Mouse (Mus musculus) megakaryocyte progenitor cell, adult 5-6 weeks (primary cell): ENCODE measurements around the gene Nfe2l2. TPM values are rescaled to one million over a fixed set of nuclear protein-coding genes. Genes with fewer than 3 reads are reported as not detected.
A peak's percentile ranks its signal among the peaks of the same experiment; 100 is the strongest.
"Not testable (repeated sequence)": the region's sequence is repeated elsewhere in the genome, so short reads cannot be mapped to it uniquely, and the experiment has no call there.

Source experiments
- ATAC-seq: replicated peaks from 2 replicates; pipeline ENCODE4 v1.8.0; 2016; ENCODE audit warnings: mild to moderate bottlenecking, moderate TSS enrichment, inconsistent platforms; ENCODE audit not compliant: poor library complexity
- total RNA-seq, 2 experiments: library from RNA; stranded (forward) in 1 of 2; stranded (reverse) in 1 of 2; fragments of 157-497, 149-512 nt in 1 of 2; fragments of 200-1000 nt in 1 of 2; gene quantifications; 2 replicates each; pipeline versions ENCODE4 v1.2.3 to v1.2.4; 2015 to 2017

Nfe2l2 gene
- total RNA-seq, 2 experiments from 2014 or later: 59.4 to 117 TPM

DNA sequence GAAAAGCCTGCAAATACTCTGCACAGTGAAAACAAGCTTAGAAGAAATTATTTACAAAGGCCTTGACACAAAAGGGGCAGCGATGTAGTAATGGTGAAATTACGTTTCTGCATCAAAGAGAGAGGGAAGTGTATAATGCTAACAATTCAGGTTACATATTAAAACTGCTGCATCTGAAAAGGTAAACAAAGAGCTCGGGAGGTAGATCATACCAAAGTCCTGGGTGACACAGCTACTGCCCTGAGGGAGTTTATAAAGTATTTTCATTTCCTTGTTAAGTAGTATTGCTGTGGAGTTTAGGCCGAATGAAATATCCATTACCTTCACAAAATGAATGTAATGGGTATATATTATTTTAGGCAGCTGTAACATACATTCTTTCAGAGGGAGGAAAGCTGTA is 10.3 kb upstream of the Nfe2l2 start:
- no peak for ATAC-seq

DNA sequence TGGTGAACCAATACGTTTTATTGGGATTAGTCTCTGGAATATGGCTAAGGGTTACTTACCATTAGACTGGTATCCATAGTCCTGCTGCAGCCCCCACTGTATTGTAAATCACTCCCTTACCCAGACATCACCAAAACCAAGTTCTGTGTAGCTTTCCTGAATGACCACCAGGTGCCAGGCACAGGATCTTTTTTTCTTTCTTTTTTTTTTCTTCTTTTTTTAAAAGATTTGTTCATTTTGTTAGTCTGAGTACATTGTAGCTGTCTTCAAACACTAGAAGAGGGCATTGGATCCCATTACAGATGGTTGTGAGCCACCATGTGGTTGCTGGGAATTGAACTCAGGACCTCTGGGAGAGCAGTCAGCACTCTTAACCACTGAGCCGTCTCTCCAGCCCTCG is 8.6 kb upstream of the Nfe2l2 start:
- ATAC-seq: no peak

DNA sequence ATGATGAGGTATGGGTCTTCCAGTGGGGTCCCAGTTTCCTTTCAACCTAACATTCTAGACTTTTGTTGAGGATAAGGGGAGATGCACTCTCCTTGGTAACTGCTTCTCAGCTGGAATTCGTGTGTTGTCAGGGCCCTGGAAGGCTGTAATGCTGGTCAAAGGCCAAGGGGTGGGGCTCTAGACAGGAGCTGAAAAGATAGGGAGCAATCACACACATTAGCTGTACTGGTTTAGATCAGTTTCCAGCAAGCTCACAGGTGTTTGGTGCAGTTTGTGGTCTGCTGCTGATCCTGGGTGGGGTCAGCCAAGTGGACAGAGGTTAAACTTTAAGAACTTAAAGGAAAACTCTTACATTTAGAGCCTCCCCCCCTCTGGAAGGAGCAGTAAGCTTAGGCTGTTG is 3.0 kb upstream of the Nfe2l2 start:
- ATAC-seq: no peak

DNA sequence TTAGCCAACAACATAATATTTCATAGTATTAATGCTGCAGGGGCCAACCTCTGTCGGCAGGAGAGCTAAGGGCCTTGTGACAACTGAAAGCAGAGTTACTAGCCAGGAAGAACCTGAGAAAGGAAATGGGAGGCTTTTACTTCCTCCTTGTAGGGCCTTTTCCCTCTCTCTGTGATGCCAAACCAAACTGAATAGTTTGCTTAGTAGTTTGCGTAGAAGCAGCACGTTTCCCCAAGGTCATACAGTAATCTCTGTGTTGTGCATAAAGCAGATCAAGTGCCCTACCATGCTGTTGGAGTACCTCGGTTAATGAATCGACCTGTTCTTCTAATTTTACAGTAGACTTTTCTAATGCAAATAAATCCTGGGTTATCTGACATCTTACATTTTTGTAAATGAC is 2.0 kb upstream of the Nfe2l2 start:
- no peak for ATAC-seq

- ATAC-seq: no peak
These were observed 816 bp upstream of the Nfe2l2 start for GRCm38 (mm10) chr2:75705162-75705752.

DNA sequence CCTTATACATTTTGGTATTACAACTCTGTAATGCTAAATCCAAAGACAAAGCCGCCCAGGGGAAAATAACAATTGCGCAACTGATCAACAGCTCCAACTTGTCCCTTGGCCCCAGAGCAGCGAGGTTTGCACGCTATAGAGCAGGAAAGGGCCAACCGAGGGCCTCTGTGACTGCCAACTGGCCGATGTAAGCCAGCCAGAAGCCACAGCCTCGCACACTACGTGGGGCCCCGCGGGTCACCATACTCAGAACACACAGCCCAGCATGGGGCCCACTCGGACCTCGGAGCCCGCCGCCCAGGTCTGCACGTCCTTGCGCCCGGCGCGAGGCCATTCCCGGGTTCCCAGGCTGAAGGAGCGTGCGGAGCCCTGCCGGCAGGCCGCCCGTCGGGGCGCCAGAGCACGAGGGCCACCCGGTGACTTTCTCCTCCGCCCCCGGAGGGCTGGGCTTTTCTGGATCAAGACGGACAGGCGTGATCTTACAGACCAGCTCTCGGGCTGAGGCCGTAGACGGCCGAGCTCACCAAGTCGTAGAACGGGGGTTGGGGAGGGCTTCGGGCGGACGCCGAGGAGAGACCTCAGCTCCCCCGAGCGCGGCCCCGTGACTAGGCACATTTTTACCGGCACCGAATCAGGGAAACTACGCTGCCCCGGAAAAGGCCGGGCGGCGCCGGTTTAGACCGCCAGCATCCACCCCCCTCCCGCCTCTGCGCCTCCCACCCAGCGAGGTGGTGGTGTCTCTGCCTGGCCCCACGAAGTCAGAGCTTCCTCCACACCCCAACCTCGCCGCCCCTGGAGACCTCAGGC is 863 bp downstream of the Nfe2l2 start:
- ATAC-seq: peak; percentile 37

DNA sequence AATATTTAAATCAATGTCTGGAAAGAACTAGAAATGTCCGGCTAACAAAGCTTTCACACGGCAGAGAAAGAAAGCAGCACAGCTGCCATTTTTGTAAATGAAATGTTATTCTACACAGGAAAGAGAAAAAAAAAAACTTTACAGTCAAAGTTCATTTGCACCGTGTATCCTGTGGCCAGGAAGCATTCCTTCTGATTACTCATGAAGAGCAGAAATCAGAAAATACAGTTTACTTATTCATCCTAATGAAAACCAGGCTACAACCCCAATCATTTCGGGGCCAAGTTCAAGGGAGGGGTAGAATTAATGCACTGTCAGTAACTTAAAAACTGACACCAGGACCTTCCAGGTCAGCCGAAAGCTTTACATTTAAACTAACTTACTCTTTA is 1.9 kb downstream of the Nfe2l2 start:
- no peak for ATAC-seq

DNA sequence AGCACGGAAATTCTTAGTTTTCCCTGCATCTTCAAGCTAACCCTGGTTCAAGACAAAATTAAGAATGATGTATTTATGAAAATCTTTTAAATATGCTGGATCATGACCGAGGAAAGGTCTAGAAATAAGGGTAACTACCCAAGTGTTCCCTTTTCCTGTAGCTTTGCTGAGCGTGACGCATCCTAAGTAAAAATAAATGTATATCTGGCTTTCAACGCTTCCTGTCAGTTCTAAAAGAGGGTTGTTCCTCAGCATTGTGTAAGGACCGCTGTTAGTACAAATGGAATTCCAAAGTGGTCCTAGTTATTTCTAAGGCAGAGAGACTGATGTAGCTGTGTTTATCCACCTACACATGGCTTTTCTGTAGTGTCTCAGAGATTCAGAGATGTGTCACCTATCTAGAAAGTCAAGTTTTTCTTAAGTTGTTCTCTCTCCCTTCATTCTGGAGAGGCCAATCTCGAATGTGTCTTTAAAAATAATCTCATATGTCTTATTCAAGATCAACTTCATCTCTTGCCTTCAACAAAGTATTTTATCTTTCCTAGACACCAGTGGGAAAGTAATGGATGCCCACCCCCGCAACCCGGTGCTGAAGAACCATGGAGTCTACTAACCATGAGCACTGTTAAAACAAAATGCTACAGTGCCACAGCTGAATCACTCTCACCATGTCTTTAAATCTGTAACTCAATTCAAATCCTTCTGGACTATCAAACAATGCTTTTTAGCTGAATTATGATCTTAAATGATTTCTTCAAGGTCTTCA is 2.4 kb downstream of the Nfe2l2 start:
- no peak for ATAC-seq

GRCm38 (mm10) chr2:75701207-75701606 is 3.2 kb downstream of the Nfe2l2 start:
- ATAC-seq: no peak

DNA sequence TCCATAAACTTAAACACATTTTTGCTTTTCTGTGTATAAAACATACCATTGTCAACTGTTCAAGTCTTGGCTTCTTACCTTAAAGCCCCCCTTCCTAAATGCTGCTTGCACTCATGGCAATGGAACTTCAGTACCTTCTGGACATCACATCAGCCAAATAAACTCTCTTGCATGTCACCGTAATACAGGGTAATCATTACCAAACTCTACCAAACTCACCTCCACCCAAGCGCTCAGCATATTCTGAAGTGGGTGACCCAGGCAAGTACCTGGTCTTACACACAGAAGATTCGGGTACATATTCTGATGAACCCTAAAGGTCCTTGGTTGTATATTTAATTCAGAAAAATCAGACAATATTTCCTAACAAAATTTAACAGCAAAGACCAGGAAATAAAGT is 3.9 kb downstream of the Nfe2l2 start:
- ATAC-seq: no peak

DNA sequence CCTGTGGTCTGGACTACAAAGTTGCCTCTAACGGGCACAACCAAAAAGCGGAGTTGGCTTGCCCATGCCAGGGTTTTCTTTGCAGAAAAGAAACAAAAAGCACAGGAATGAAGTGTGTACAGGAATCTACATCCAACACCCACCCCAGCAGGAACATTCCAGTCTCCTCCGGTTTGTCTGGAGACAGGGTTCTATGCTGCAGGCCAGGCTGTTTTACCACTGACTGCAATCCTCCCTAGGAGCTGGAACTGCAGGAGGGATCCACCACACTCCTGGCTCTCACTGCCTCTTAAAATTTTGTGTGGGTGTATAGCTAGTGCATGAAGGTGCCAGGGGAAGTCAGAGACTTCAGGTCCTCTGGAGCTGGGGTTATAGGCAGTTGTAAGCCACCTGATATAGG is 5.6 kb downstream of the Nfe2l2 start:
- no peak for ATAC-seq

DNA sequence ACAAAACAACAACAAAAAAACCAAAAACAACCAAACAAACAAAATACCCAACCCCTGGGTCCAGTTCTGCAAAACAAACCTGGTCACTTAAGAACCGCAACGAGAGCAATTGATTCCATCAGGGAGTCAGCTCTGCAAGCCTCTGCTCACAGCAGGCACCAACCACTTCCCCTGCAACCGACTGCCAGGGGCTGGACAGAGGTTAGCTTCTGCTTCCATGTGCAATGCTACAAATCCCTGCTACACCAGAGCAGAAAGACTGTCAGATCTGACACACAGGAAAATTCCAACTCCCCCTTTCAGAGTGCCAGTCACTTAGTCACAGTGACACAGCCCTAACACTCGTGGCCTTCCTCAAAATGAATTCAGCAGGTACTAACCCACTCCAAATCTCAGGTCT is 6.4 kb downstream of the Nfe2l2 start:
- ATAC-seq: peak; percentile 64

DNA sequence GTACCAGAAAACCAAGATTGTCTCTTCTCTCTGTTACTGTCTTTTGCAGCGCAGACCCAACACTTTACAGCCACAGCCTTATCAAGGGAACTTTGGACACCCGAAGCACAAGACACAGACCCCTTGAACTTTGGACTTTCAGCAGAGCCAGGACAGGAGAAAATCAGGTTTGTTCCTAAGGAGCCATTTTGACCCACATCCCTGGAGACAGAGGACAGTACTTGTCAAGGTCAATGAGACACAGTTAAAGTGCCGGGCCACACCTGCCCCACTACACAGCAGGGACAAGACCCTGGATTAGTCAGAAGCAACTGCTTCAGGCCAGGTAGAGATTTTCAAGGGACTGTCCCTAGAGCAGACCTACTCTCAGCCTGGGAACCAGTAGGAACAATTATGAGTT is 7.2 kb downstream of the Nfe2l2 start:
- ATAC-seq: no peak

DNA sequence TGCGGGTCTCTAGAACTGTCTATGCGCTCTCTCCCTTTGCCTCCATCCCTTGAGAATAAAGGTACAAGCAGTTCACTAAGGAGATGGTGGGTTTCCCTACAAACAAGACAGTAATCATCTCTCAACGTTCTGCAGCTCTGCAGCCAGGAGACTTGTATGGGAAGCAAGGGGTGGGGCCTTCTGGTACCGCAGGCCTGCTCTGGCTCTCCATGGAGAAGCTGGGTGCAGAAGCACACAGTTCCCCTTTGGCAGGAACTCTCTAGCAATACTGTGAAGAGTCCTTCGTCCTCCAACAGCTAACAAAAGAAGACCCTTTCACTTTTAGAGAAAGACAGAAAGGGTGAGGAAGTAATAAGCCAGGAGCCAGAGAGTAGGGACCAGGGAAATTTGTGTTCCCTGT is 8.1 kb downstream of the Nfe2l2 start:
- ATAC-seq: peak; percentile 63

GRCm38 (mm10) chr2:75695676-75696350 is 8.6 kb downstream of the Nfe2l2 start:
- ATAC-seq: no peak

DNA sequence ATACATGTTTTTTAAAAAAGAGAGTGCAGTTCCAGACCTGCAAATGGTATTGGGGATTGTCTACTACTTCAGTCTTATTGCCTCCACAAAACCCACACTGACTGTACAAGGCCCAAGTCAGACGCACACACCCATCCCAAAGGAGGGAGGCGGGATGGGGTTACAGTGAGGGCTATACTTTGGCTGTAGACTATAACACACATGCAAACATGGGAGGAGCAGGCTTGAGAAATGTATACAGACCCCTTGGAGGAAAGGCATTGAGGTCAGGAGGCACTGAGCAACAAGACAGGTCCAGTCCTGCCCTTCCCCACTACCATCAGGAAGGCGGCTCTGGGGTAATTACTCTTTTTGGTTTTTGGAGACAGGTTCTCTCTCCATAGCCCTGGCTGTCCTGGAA is 9.5 kb downstream of the Nfe2l2 start:
- ATAC-seq: not testable (repeated sequence)

DNA sequence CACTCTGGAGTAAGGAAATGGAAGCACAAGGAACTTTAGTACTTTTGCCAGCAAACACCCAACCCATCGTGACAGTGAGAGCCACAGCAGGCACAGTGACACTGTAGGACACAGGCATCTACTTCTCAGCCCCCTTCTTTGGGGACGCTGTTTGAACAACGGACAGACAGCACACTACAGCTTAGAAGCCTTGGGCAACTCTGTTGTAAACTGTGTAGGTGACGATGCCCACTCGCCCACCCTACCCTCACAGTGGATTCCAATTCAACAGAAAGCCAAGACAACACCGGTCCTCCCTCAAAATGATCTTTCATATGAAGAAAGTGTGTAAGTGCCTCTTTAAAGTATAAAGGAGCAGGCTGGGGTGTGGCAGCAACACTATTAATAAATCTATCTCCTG is 12.1 kb downstream of the Nfe2l2 start:
- ATAC-seq: no peak

GRCm38 (mm10) chr2:75691316-75691715 is 13.1 kb downstream of the Nfe2l2 start:
- ATAC-seq: no peak

DNA sequence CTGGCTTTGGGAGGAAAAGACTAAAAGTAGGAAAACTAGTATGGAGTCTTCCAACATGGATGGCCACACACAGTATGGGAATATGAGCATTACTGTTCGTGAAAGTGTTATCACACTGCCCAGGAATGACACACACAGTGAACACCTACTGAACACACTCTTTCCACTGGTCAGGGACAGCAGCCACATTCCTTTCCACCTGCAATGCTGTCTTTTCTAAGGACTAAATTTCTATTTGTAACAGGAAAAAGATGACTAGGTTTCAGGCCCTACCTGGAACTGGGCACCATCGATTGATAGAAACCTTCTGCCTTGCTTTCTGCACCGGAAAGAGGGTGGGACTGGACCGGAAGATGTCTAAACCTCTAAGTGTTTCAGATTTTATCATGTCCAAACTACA is 13.8 kb downstream of the Nfe2l2 start:
- ATAC-seq: no peak

DNA sequence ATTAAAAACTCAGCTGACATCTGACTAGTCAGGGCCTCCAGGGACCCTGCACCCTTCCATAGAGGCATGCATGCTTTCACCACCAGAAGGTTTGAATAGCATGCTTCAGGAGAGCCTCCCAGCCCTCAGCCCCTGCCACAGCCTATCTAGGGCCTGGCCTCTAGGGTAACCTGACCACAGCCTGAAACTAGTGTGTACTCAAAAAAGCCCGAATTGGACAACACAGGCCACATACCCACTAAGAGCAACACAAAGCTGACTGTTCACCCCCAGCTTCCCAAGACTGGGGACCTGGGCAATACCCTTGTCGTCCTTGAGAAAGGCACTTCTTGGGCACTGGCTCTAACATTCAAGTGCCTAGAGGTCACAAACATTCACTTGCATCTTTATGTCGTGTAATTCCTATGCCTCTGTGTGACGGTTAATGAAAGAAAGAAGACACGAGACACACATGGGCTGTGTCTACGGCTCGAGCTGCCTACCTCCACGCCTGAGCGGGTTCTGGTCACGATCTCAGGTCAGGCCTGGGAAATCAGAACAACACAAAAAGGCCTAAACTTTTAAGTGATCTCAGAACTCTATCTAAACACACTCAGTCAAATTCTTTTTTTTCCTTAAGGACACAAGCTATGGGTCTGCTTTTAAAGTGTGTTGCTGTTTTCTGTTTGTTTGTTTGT is 14.8 kb downstream of the Nfe2l2 start:
- ATAC-seq: no peak

- ATAC-seq: no peak
These were observed 15.5 kb downstream of the Nfe2l2 start for GRCm38 (mm10) chr2:75688901-75689300.
